Mouse (Mus musculus) small intestine, adult 2 months (tissue): ENCODE data around the gene Ttc7. TPM values are rescaled to one million over a fixed set of nuclear protein-coding genes. Genes with fewer than 3 reads are reported as not detected.
A peak's percentile ranks its signal among the peaks of the same experiment; 100 is the strongest.

Source experiments
- H3K27ac ChIP-seq: fragments of 200-500 bp; 2 replicates; pipeline ENCODE4 v1.5.1; 2012; ENCODE audit warnings: low read depth, low read length, control low read depth, inconsistent platforms; ENCODE audit not compliant: insufficient read depth
- H3K27me3 ChIP-seq: fragments of 200-500 bp; 2 replicates; pipeline ENCODE4 v1.6.1; 2012; ENCODE audit warnings: mild to moderate bottlenecking, moderate library complexity, low read length, inconsistent platforms; ENCODE audit not compliant: control insufficient read depth, insufficient read depth
- H3K36me3 ChIP-seq: fragments of 200-500 bp; 2 replicates; pipeline ENCODE4 v1.6.1; 2012; ENCODE audit warnings: mild to moderate bottlenecking, low read length, control low read depth, inconsistent platforms; ENCODE audit not compliant: control insufficient read depth, insufficient read depth
- H3K4me1 ChIP-seq: fragments of 200-500 bp; 2 replicates; pipeline ENCODE4 v1.6.1; 2012; ENCODE audit warnings: low read length, inconsistent platforms, mixed read lengths; ENCODE audit not compliant: control insufficient read depth, insufficient read depth, insufficient read length
- H3K4me3 ChIP-seq: fragments of 200-500 bp; 2 replicates; pipeline ENCODE4 v1.5.1; 2012; ENCODE audit warnings: low read depth, mild to moderate bottlenecking, control low read depth, inconsistent platforms, low read length, moderate library complexity
- CTCF ChIP-seq: fragments of 200-500 bp; IDR thresholded peaks from 2 replicates; pipeline ENCODE4 v1.5.1; 2012; ENCODE audit warnings: low read depth, mild to moderate bottlenecking, control low read depth, inconsistent platforms, low read length, moderate library complexity, mixed read lengths; ENCODE audit not compliant: insufficient replicate concordance, insufficient read length; ENCODE audit errors: extremely low read depth
- POLR2A ChIP-seq: fragments of 200-500 bp; IDR thresholded peaks from 2 replicates; pipeline ENCODE4 v1.6.1; 2012; ENCODE audit warnings: low read depth, mild to moderate bottlenecking, control low read depth, inconsistent platforms, low read length, moderate library complexity
- WGBS: fragments of 180-500 bp; shearing (Covaris S2); methylation state at CpG from one replicate; pipeline ENCODE4 v1.1.7; 2018; 5-methylcytosine and 5-hydroxymethylcytosine counted together
- polyA plus RNA-seq: library from polyadenylated mRNA; depleted of rRNA; stranded (reverse); fragments of >200 nt; gene quantifications from 2 replicates; pipeline ENCODE4 v1.2.3, GENCODE M21; 2012

Ttc7 gene
- polyA plus RNA-seq, 1 experiment = 289 TPM

DNA sequence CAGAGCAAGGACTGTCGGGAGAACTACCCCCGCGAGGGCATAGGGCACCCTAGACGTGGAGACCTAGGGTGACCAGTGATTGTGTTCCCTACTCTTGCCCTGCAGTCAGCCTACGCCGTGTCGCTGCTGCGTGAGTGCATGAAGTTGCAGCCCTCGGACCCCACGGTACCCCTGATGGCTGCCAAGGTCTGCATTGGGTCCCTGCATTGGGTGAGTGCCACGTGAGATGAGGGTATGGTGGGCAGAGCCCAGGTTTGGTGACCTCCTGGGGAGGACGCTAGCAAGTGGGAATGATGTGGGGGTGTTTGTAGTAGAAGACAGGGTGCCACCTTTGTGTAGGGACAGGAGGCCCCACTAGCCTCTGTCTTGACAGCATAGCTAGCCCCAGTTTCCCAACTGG is 51.5 kb downstream of the Ttc7 start:
- H3K27ac ChIP-seq = no peak overlapping the region
- TF ChIP-seq CTCF (no peak), POLR2A (no peak)
- H3K36me3 ChIP-seq = peaks cover 65% of the 10 kb centered on the region
- peaks cover 6% of the 10 kb centered on the region; the same call in 1 of the 2 replicates for H3K4me1 ChIP-seq
- no peak overlapping the region for H3K4me3 ChIP-seq
- H3K27me3 ChIP-seq = no peaks in the 10 kb centered on the region
- 94% methylated on average over 12 of the region's 12 CpGs for WGBS

DNA sequence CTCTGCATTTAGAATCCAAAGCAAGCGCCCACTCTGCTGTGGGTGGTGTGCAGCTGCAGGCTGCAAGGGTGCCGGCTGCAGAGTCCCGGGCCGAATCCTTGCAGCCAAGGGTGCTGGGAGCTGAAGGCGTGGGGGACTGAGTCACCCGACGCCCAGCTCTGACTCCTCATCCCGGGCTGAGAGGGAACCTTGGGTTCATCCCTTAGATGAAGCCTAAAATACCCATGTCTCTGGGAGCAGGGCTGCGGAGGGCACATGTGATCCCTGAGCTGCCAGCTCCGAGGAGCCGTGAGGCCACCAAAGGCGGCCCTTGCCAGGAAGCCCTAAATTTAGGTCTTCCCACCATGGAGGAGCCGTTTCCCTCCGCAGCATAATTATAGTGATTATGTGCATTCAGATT is 52.5 kb downstream of the Ttc7 start:
- Histone ChIP-seq H3K27me3 (no peaks in the 10 kb centered on the region), H3K36me3 (peaks cover 64% of the 10 kb centered on the region), H3K4me1 (peaks cover 6% of the 10 kb centered on the region; the same call in 1 of the 2 replicates), H3K4me3 (no peak overlapping the region), H3K27ac (no peak overlapping the region)
- WGBS = 93% methylated on average over 14 of the region's 14 CpGs
- TF ChIP-seq POLR2A (no peak), CTCF (no peak)

GRCm38 (mm10) chr17:87335727-87336126 is 53.0 kb downstream of the Ttc7 start:
- TF ChIP-seq CTCF (peak; percentile 15; the same call in 1 of the 2 replicates), POLR2A (no peak)
- Histone ChIP-seq H3K36me3 (peaks cover 67% of the 10 kb centered on the region), H3K27ac (no peak overlapping the region), H3K4me3 (no peak overlapping the region), H3K27me3 (no peaks in the 10 kb centered on the region), H3K4me1 (peaks cover 6% of the 10 kb centered on the region; the same call in 1 of the 2 replicates)
- 87% methylated on average over 2 of the region's 2 CpGs for WGBS

GRCm38 (mm10) chr17:87336910-87337309 is 54.2 kb downstream of the Ttc7 start:
- Histone ChIP-seq H3K27ac (peak overlapping the region; percentile 36), H3K4me1 (peaks cover 6% of the 10 kb centered on the region; the same call in 1 of the 2 replicates), H3K4me3 (no peak overlapping the region), H3K36me3 (peaks cover 64% of the 10 kb centered on the region), H3K27me3 (no peaks in the 10 kb centered on the region)
- WGBS = 90% methylated on average over 12 of the region's 12 CpGs
- TF ChIP-seq CTCF (no peak), POLR2A (no peak)

DNA sequence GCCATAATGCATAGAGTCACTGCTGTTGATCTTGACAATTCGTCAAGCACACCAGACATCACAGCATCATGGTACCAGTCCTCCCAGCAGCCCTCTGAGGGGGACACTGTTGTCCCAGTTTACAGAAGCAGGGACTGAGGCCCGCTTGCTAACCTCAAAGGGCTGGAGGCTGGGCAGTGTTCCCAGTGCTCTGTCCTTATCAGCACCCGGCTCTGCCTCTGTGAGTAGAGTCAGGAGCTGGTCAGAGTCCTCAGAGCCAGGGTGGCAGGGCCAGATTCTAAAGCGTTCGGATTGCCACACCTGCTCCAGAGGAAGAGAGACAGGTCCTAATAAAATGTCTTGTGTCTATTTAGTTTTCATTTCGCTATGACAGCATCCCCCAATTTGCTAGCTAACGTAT is 55.0 kb downstream of the Ttc7 start:
- 37% methylated on average over 7 of the region's 7 CpGs for WGBS
- peak overlapping the region; percentile 36; the same call in 1 of the 2 replicates for H3K27ac ChIP-seq
- TF ChIP-seq CTCF (no peak), POLR2A (no peak)
- H3K4me3 ChIP-seq = no peak overlapping the region
- peaks cover 6% of the 10 kb centered on the region; the same call in 1 of the 2 replicates for H3K4me1 ChIP-seq
- peaks cover 68% of the 10 kb centered on the region for H3K36me3 ChIP-seq
- H3K27me3 ChIP-seq = no peaks in the 10 kb centered on the region

DNA sequence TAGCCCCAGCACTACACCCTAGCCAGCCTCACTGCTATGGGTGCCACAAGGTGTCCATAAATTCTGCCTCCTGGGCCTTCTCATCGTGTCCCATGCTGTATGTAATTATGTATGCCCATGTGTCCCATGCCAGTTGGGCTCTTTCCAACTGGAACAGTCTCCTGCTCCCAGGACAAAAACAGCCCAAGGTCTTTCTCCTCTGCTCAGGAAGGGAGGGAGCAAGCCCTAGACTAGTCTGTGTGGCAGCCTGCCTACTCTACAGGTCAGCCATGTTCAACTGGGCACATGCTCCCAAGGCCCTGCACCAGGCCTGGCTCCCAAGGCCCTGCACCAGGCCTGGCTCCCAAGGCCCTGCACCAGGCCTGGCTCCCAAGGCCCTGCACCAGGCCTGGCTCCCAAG is 56.4 kb downstream of the Ttc7 start:
- H3K27me3 ChIP-seq = no peaks in the 10 kb centered on the region
- 43% methylated on average over 1 of the region's 1 CpGs for WGBS
- H3K36me3 ChIP-seq = peaks cover 69% of the 10 kb centered on the region
- H3K4me1 ChIP-seq = peaks cover 14% of the 10 kb centered on the region; the same call in 1 of the 2 replicates
- H3K27ac ChIP-seq = no peak overlapping the region
- no peak overlapping the region for H3K4me3 ChIP-seq
- TF ChIP-seq POLR2A (no peak), CTCF (no peak)

- peaks cover 60% of the 10 kb centered on the region for H3K36me3 ChIP-seq
- H3K27me3 ChIP-seq = no peaks in the 10 kb centered on the region
- no peak for TF ChIP-seq CTCF
- no peak for TF ChIP-seq POLR2A
- WGBS = 78% methylated on average over 8 of the region's 8 CpGs
- H3K27ac ChIP-seq = peak overlapping the region; percentile 44; the same call in 1 of the 2 replicates
- H3K4me1 ChIP-seq = peaks cover 8% of the 10 kb centered on the region; the same call in 1 of the 2 replicates
- no peak overlapping the region for H3K4me3 ChIP-seq
Observed at GRCm38 (mm10) chr17:87343060-87343703, 60.5 kb downstream of the Ttc7 start.
